Mouse (Mus musculus): ENCODE measurements around the gene Arl15. TPM values are rescaled to one million over a fixed set of nuclear protein-coding genes. Genes with fewer than 3 reads are reported as not detected.
A peak's percentile ranks its signal among the peaks of the same experiment; 100 is the strongest.
"Not testable (repeated sequence)": the region's sequence is repeated elsewhere in the genome, so short reads cannot be mapped to it uniquely, and the experiment has no call there.

The Arl15 gene
- polyA plus RNA-seq, 1 experiment from 2014 or later, result 10.1 TPM

DNA sequence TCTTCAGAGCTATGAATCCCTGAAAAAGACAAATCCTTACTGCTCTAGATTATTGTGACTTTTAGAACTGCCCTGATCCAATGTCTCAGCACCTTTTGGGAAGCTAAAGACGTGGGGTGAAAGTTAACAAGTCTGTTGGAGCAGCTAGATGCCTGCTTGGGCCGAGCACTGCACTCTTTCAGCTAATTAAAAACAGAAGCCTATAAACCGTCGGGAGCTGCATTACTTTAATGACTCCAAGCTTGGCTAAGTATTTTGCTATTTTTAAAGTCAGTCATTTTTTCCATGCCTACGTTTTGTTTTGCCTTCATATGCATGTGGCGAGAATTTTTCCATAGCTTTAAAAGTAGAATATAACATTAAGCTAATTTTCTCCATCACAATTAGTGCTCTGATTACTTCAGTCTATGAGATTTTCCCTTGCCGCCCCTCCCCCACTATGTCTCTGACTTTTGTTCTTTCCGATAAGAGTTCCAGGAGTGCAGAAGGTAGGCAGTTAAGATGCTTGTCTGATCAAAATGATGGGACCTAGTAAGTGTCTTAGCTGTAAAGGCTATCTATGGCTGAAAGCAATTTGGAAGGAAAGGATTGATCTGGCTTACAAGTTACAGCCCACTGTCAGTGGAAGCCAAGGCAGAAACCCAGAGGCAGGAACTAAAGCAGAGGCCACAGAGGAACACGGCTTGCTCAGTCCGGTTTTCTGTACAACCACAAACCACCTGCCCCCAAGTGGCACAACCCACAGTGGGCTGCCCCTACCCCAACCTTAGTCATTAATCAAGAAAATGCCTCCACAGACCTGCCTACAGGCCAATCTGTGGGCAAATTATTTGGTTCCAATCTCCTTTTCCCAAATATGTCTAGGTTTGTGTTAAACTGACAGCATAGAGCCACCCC is 18.8 kb upstream of the Arl15 start:
- no peaks in the 10 kb centered on the region for H3K9me3 ChIP-seq (ENCODE audit: low read length)
- TF ChIP-seq CTCF (IDR thresholded peaks at IDR 0.05), result no peak
- TF ChIP-seq EP300 (IDR thresholded peaks at IDR 0.05), result no peak
- 82% methylated on average over 10 of the region's 10 CpGs for WGBS
- no peak overlapping the region for H3K27ac ChIP-seq (ENCODE audit: low read length)
- ATAC-seq (no peak), DNase-seq (ENCODE audit: low spot score) (no peak)
- no peak overlapping the region for H3K9ac ChIP-seq (replicated peaks; ENCODE audit: low read depth)
- no peaks in the 10 kb centered on the region for H3K4me1 ChIP-seq (ENCODE audit: insufficient read depth, low read depth, low read length)
- H3K4me2 ChIP-seq (replicated peaks; ENCODE audit: low read depth, low read length), result no peak overlapping the region
- H3K27me3 ChIP-seq (replicated peaks; ENCODE audit: insufficient read depth, low read length), result no peaks in the 10 kb centered on the region
- no peaks in the 10 kb centered on the region for H3K36me3 ChIP-seq (ENCODE audit: insufficient read depth, low read length)
- H3K4me3 ChIP-seq (ENCODE audit: low read depth, low read length), result no peak overlapping the region

- H3K9ac ChIP-seq (replicated peaks; ENCODE audit: low read depth), result no peak overlapping the region
- H3K4me2 ChIP-seq (replicated peaks; ENCODE audit: low read depth, low read length), result no peak overlapping the region
- no peaks in the 10 kb centered on the region for H3K27me3 ChIP-seq (replicated peaks; ENCODE audit: insufficient read depth, low read length)
- no peak for TF ChIP-seq CTCF (IDR thresholded peaks at IDR 0.05)
- no peak for TF ChIP-seq EP300 (IDR thresholded peaks at IDR 0.05)
- DNase-seq (ENCODE audit: low spot score) (no peak), ATAC-seq (no peak)
- no peak overlapping the region for H3K4me3 ChIP-seq (ENCODE audit: low read depth, low read length)
- 75% methylated on average over 5 of the region's 5 CpGs for WGBS
- no peak overlapping the region for H3K27ac ChIP-seq (ENCODE audit: low read length)
- no peaks in the 10 kb centered on the region for H3K4me1 ChIP-seq (ENCODE audit: insufficient read depth, low read depth, low read length)
- H3K9me3 ChIP-seq (ENCODE audit: low read length), result no peaks in the 10 kb centered on the region
- no peaks in the 10 kb centered on the region for H3K36me3 ChIP-seq (ENCODE audit: insufficient read depth, low read length)
Observed at GRCm38 (mm10) chr13:113785803-113786202, 8.5 kb upstream of the Arl15 start.

- no peak overlapping the region for H3K4me2 ChIP-seq (replicated peaks; ENCODE audit: low read depth, low read length)
- no peak for TF ChIP-seq CTCF (IDR thresholded peaks at IDR 0.05)
- TF ChIP-seq EP300 (IDR thresholded peaks at IDR 0.05), result no peak
- no peaks in the 10 kb centered on the region for H3K36me3 ChIP-seq (ENCODE audit: insufficient read depth, low read length)
- DNase-seq (ENCODE audit: low spot score) (no peak), ATAC-seq (no peak)
- no peak overlapping the region for H3K27ac ChIP-seq (ENCODE audit: low read length)
- no peaks in the 10 kb centered on the region for H3K4me1 ChIP-seq (ENCODE audit: insufficient read depth, low read depth, low read length)
- WGBS, result 57% methylated on average over 8 of the region's 8 CpGs
- no peak overlapping the region for H3K9ac ChIP-seq (replicated peaks; ENCODE audit: low read depth)
- no peaks in the 10 kb centered on the region for H3K27me3 ChIP-seq (replicated peaks; ENCODE audit: insufficient read depth, low read length)
- H3K9me3 ChIP-seq (ENCODE audit: low read length), result no peaks in the 10 kb centered on the region
- H3K4me3 ChIP-seq (ENCODE audit: low read depth, low read length), result no peak overlapping the region
Observed at GRCm38 (mm10) chr13:113787136-113787535, 7.2 kb upstream of the Arl15 start.

- not testable (repeated sequence) for H3K4me2 ChIP-seq (replicated peaks; ENCODE audit: low read depth, low read length); H3K36me3 ChIP-seq (ENCODE audit: insufficient read depth, low read length); H3K4me3 ChIP-seq (ENCODE audit: low read depth, low read length); DNase-seq (ENCODE audit: low spot score); H3K4me1 ChIP-seq (ENCODE audit: insufficient read depth, low read depth, low read length); H3K27me3 ChIP-seq (replicated peaks; ENCODE audit: insufficient read depth, low read length); ATAC-seq; H3K27ac ChIP-seq (ENCODE audit: low read length); H3K9ac ChIP-seq (replicated peaks; ENCODE audit: low read depth); H3K9me3 ChIP-seq (ENCODE audit: low read length)
- 100% methylated on average over 1 of the region's 3 CpGs for WGBS
Observed at GRCm38 (mm10) chr13:113790016-113790415, 4.3 kb upstream of the Arl15 start.

- Histone ChIP-seq H3K36me3 (ENCODE audit: insufficient read depth, low read length) (no peaks in the 10 kb centered on the region), H3K9ac (replicated peaks; ENCODE audit: low read depth) (peak overlapping the region; percentile 75), H3K4me1 (ENCODE audit: insufficient read depth, low read depth, low read length) (peaks cover 8% of the 10 kb centered on the region), H3K4me2 (replicated peaks; ENCODE audit: low read depth, low read length) (peak overlapping the region; percentile 63), H3K9me3 (ENCODE audit: low read length) (no peaks in the 10 kb centered on the region), H3K27ac (ENCODE audit: low read length) (peak overlapping the region; percentile 88), H3K4me3 (ENCODE audit: low read depth, low read length) (peak overlapping the region; percentile 92), H3K27me3 (replicated peaks; ENCODE audit: insufficient read depth, low read length) (no peaks in the 10 kb centered on the region)
- WGBS, result 65% methylated on average over 9 of the region's 9 CpGs
- DNase-seq (ENCODE audit: low spot score) (no peak), ATAC-seq (no peak)
- TF ChIP-seq CTCF (IDR thresholded peaks at IDR 0.05) (no peak), EP300 (IDR thresholded peaks at IDR 0.05) (no peak)
Observed at GRCm38 (mm10) chr13:113793637-113794036, 668 bp upstream of the Arl15 start.

DNA sequence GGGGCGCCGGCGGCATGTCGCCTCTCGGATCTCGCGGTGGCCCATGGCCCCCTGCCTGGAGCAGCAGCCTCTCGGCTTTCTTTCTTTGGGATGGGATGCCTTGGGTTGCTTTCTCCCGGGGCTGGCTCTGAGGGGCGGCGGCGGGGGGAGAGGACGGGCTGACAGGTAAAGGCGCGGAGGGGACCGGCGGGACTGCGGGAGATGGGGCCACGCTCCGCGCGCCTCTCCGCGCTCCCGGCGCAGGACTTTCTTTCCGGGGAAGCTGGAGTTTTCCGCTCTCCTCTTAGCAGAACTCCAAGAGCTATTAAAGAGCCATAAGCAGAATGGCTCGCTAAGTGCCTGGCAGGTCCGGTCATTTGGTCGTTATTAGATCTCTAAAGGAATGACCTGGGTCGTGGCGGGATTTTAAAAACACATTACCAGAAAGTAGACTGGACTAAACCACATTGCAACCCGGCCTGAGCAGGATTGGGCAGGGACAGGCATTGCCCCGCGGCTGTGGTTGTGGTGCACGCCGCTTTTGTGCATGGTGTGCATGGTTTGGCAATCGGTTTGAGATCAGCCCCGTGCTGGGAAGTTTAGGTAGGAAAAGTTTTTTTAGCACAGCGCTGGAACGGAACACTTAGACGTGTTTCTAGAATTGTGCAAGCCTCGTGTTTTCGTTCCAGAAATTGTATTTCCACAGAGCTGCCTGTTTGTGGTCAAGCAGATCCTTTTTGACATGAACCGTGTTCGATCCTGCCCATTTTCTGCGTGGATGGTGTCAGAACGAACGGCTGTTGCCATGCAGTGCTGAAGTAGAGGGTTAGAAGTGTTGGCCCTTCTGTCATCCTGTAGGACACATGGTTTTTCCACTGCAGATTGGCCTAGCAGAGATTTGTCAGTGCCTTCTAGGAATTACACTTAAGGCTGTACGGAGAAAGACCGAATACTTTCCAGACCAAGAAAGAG is 675 bp downstream of the Arl15 start:
- peak; percentile 41 for ATAC-seq
- peak overlapping the region; percentile 93 for H3K27ac ChIP-seq (ENCODE audit: low read length)
- 1% methylated on average over 52 of the region's 52 CpGs for WGBS

More for the DNA sequence above, 675 bp downstream of the Arl15 start:
- Histone ChIP-seq H3K9me3 (ENCODE audit: low read length) (no peaks in the 10 kb centered on the region), H3K9ac (replicated peaks; ENCODE audit: low read depth) (peak overlapping the region; percentile 93), H3K4me3 (ENCODE audit: low read depth, low read length) (peak overlapping the region; percentile 92), H3K4me2 (replicated peaks; ENCODE audit: low read depth, low read length) (peak overlapping the region; percentile 76), H3K36me3 (ENCODE audit: insufficient read depth, low read length) (no peaks in the 10 kb centered on the region), H3K4me1 (ENCODE audit: insufficient read depth, low read depth, low read length) (peaks cover 8% of the 10 kb centered on the region), H3K27me3 (replicated peaks; ENCODE audit: insufficient read depth, low read length) (no peaks in the 10 kb centered on the region)
- DNase-seq (ENCODE audit: low spot score), result peak; percentile 69
- TF ChIP-seq CTCF (IDR thresholded peaks at IDR 0.05) (no peak), EP300 (IDR thresholded peaks at IDR 0.05) (0 out of 2 replicates have a peak, but pooled peaks have one; percentile 12)
